Mouse (Mus musculus): ENCODE results near the gene Tomm20. TPM values are rescaled to one million over a fixed set of nuclear protein-coding genes. Genes with fewer than 3 reads are reported as not detected.
"Not testable (repeated sequence)": the region's sequence is repeated elsewhere in the genome, so short reads cannot be mapped to it uniquely, and the experiment has no call there.

Gene Tomm20
- polyA plus RNA-seq, 1 experiment = 131 TPM

GRCm38 (mm10) chr8:126919703-126920102 is 25.9 kb downstream of the Tomm20 start:
- Histone ChIP-seq H3K27ac (ENCODE audit: control insufficient read depth, insufficient read depth, low read depth, low read length) (no peak overlapping the region), H3K4me3 (ENCODE audit: control insufficient read depth, low read depth, low read length) (no peak overlapping the region), H3K27me3 (ENCODE audit: control insufficient read depth, insufficient read depth, low read length) (no peaks in the 10 kb centered on the region), H3K36me3 (ENCODE audit: control insufficient read depth, insufficient read depth, low read length) (no peaks in the 10 kb centered on the region), H3K4me1 (ENCODE audit: control insufficient read depth, insufficient read depth, low read length) (no peaks in the 10 kb centered on the region; the same call in 1 of the 2 replicates)
- TF ChIP-seq CTCF (IDR thresholded peaks at IDR 0.05; ENCODE audit: control insufficient read depth, insufficient read depth, insufficient replicate concordance, low read depth, low read length) = no peak
- TF ChIP-seq POLR2A (IDR thresholded peaks at IDR 0.05; ENCODE audit: control insufficient read depth, low read depth, low read length) = no peak

DNA sequence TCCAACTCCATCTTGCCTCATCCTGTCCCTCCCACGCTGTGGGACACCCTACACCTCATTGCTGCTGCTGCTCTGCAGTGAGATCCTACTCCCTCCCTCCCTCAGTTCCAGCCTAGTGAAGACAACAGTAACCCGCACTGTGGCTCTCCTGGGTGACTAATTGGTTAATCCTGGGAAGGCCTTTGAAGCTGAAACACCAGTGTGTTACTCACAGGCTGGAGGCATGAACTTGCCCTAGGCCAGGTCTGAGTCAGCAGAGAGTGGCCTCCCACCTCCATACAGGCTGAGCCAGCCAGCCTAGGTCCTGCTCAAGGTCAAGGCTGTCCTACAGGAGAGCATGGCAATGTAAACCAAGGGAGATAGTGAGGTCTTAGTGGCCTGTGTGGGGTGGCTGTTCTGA is 26.4 kb downstream of the Tomm20 start:
- Histone ChIP-seq H3K4me3 (ENCODE audit: control insufficient read depth, low read depth, low read length) (no peak overlapping the region), H3K4me1 (ENCODE audit: control insufficient read depth, insufficient read depth, low read length) (no peaks in the 10 kb centered on the region; the same call in 1 of the 2 replicates), H3K36me3 (ENCODE audit: control insufficient read depth, insufficient read depth, low read length) (no peaks in the 10 kb centered on the region), H3K27ac (ENCODE audit: control insufficient read depth, insufficient read depth, low read depth, low read length) (no peak overlapping the region), H3K27me3 (ENCODE audit: control insufficient read depth, insufficient read depth, low read length) (no peaks in the 10 kb centered on the region)
- TF ChIP-seq POLR2A (IDR thresholded peaks at IDR 0.05; ENCODE audit: control insufficient read depth, low read depth, low read length) = no peak
- TF ChIP-seq CTCF (IDR thresholded peaks at IDR 0.05; ENCODE audit: control insufficient read depth, insufficient read depth, insufficient replicate concordance, low read depth, low read length) = no peak

DNA sequence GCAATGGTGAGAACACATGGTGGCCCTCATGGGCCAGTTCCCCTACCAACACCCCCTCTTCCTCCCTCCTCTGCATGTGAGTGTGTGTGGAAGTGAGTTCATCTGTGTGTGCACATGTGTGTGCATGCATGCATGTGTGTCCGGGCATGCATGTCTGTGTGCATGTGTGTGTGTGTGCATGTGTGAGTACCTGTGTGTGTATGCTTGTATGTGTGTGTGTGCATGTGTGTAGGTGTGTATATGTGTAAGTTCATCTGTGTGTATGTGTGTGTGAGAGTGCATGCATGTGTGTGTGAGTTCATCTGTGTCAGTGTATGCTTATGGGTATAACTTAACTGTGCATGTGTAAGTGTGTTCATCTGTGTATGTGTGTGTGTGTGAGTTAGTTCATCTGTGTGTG is 27.3 kb downstream of the Tomm20 start:
- Histone ChIP-seq H3K4me1 (ENCODE audit: control insufficient read depth, insufficient read depth, low read length) (no peaks in the 10 kb centered on the region; the same call in 1 of the 2 replicates), H3K4me3 (ENCODE audit: control insufficient read depth, low read depth, low read length) (no peak overlapping the region), H3K27me3 (ENCODE audit: control insufficient read depth, insufficient read depth, low read length) (no peaks in the 10 kb centered on the region), H3K27ac (ENCODE audit: control insufficient read depth, insufficient read depth, low read depth, low read length) (no peak overlapping the region), H3K36me3 (ENCODE audit: control insufficient read depth, insufficient read depth, low read length) (no peaks in the 10 kb centered on the region)
- TF ChIP-seq CTCF (IDR thresholded peaks at IDR 0.05; ENCODE audit: control insufficient read depth, insufficient read depth, insufficient replicate concordance, low read depth, low read length) (no peak), POLR2A (IDR thresholded peaks at IDR 0.05; ENCODE audit: control insufficient read depth, low read depth, low read length) (no peak)

- H3K27ac ChIP-seq (ENCODE audit: control insufficient read depth, insufficient read depth, low read depth, low read length) = no peak overlapping the region
- no peaks in the 10 kb centered on the region for H3K27me3 ChIP-seq (ENCODE audit: control insufficient read depth, insufficient read depth, low read length)
- no peaks in the 10 kb centered on the region; the same call in 1 of the 2 replicates for H3K4me1 ChIP-seq (ENCODE audit: control insufficient read depth, insufficient read depth, low read length)
- H3K4me3 ChIP-seq (ENCODE audit: control insufficient read depth, low read depth, low read length) = no peak overlapping the region
- no peaks in the 10 kb centered on the region for H3K36me3 ChIP-seq (ENCODE audit: control insufficient read depth, insufficient read depth, low read length)
- TF ChIP-seq CTCF (IDR thresholded peaks at IDR 0.05; ENCODE audit: control insufficient read depth, insufficient read depth, insufficient replicate concordance, low read depth, low read length) = no peak
- TF ChIP-seq POLR2A (IDR thresholded peaks at IDR 0.05; ENCODE audit: control insufficient read depth, low read depth, low read length) = no peak
Observed at GRCm38 (mm10) chr8:126917179-126917905, 28.3 kb downstream of the Tomm20 start.

DNA sequence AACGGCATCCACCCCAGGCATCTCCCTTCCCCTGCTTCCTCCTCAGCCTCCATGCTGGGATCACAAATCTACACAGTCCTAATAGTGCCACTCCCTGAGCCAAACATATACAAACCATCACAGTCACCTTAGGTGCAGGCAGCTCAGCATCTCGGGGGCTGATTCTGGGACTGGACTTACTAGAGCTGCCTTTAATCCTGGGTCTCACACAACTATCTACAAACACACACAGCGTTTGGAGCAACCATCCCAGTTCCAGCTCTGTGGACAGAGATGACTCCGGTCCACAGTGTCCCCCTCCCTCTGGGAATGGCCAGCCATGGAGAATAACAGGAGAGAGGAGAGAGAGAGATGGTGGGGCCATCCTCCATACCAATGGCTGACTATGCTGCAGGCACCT is 29.0 kb downstream of the Tomm20 start:
- Histone ChIP-seq H3K27ac (ENCODE audit: control insufficient read depth, insufficient read depth, low read depth, low read length) (no peak overlapping the region), H3K4me1 (ENCODE audit: control insufficient read depth, insufficient read depth, low read length) (no peaks in the 10 kb centered on the region; the same call in 1 of the 2 replicates), H3K36me3 (ENCODE audit: control insufficient read depth, insufficient read depth, low read length) (no peaks in the 10 kb centered on the region), H3K4me3 (ENCODE audit: control insufficient read depth, low read depth, low read length) (no peak overlapping the region), H3K27me3 (ENCODE audit: control insufficient read depth, insufficient read depth, low read length) (no peaks in the 10 kb centered on the region)
- TF ChIP-seq POLR2A (IDR thresholded peaks at IDR 0.05; ENCODE audit: control insufficient read depth, low read depth, low read length) (no peak), CTCF (IDR thresholded peaks at IDR 0.05; ENCODE audit: control insufficient read depth, insufficient read depth, insufficient replicate concordance, low read depth, low read length) (no peak)

GRCm38 (mm10) chr8:126914609-126915375 is 30.9 kb downstream of the Tomm20 start:
- Histone ChIP-seq H3K4me3 (ENCODE audit: control insufficient read depth, low read depth, low read length) (no peak overlapping the region), H3K27ac (ENCODE audit: control insufficient read depth, insufficient read depth, low read depth, low read length) (no peak overlapping the region)

GRCm38 (mm10) chr8:126914107-126914490 is 31.5 kb downstream of the Tomm20 start:
- not testable (repeated sequence) for H3K36me3 ChIP-seq (ENCODE audit: control insufficient read depth, insufficient read depth, low read length); H3K27ac ChIP-seq (ENCODE audit: control insufficient read depth, insufficient read depth, low read depth, low read length); H3K4me3 ChIP-seq (ENCODE audit: control insufficient read depth, low read depth, low read length); H3K4me1 ChIP-seq (ENCODE audit: control insufficient read depth, insufficient read depth, low read length); H3K27me3 ChIP-seq (ENCODE audit: control insufficient read depth, insufficient read depth, low read length)

More at GRCm38 (mm10) chr8:126914609-126915375, 30.9 kb downstream of the Tomm20 start:
- no peaks in the 10 kb centered on the region; the same call in 1 of the 2 replicates for H3K4me1 ChIP-seq (ENCODE audit: control insufficient read depth, insufficient read depth, low read length)
- no peaks in the 10 kb centered on the region for H3K27me3 ChIP-seq (ENCODE audit: control insufficient read depth, insufficient read depth, low read length)
- TF ChIP-seq POLR2A (IDR thresholded peaks at IDR 0.05; ENCODE audit: control insufficient read depth, low read depth, low read length) = no peak
- TF ChIP-seq CTCF (IDR thresholded peaks at IDR 0.05; ENCODE audit: control insufficient read depth, insufficient read depth, insufficient replicate concordance, low read depth, low read length) = no peak
- no peaks in the 10 kb centered on the region for H3K36me3 ChIP-seq (ENCODE audit: control insufficient read depth, insufficient read depth, low read length)
